Mouse (Mus musculus) embryonic facial prominence, embryonic 15.5 days (tissue): ENCODE measurements around the gene Obox6. TPM values are rescaled to one million over a fixed set of nuclear protein-coding genes. Genes with fewer than 3 reads are reported as not detected.

ENCODE experiments used
- ATAC-seq: fragments of 200-750 bp; cut with Nextera tagmentation; 2 replicates; pipeline ENCODE4 v1.8.0; 2017; ENCODE audit warnings: low read depth, moderate TSS enrichment; ENCODE audit not compliant: insufficient number of reproducible peaks, low FRiP score, low TSS enrichment
- H3K27ac ChIP-seq: fragments of 300-500 bp; sonication (generic); replicated peaks from 2 replicates; pipeline ENCODE4 v1.5.1; 2015; ENCODE audit warnings: mild to moderate bottlenecking, inconsistent platforms
- H3K27me3 ChIP-seq: fragments of 300-500 bp; sonication (generic); 2 replicates; pipeline ENCODE4 v1.6.1; 2015; ENCODE audit warnings: inconsistent platforms
- H3K36me3 ChIP-seq: fragments of 300-500 bp; sonication (generic); 2 replicates; pipeline ENCODE4 v1.6.1; 2015; ENCODE audit warnings: mild to moderate bottlenecking, inconsistent platforms
- H3K4me1 ChIP-seq: fragments of 300-500 bp; sonication (generic); 2 replicates; pipeline ENCODE4 v1.6.1; 2015; ENCODE audit warnings: inconsistent platforms
- H3K4me2 ChIP-seq: fragments of 300-500 bp; sonication (generic); replicated peaks from 2 replicates; pipeline ENCODE4 v1.6.1; 2015; ENCODE audit warnings: mild to moderate bottlenecking, inconsistent platforms
- H3K4me3 ChIP-seq: fragments of 300-500 bp; sonication (generic); replicated peaks from 2 replicates; pipeline ENCODE4 v1.5.1; 2015; ENCODE audit warnings: mild to moderate bottlenecking, inconsistent platforms
- H3K9ac ChIP-seq: fragments of 300-500 bp; sonication (generic); 2 replicates; pipeline ENCODE4 v1.6.1; 2015; ENCODE audit warnings: inconsistent platforms
- H3K9me3 ChIP-seq: fragments of 300-500 bp; sonication (generic); replicated peaks from 2 replicates; pipeline ENCODE4 v1.6.1; 2016; ENCODE audit warnings: inconsistent platforms
- whole genome bisulfite sequencing: fragments of 180-500 bp; shearing (Covaris S2); methylation state at CpG from one replicate; pipeline ENCODE4 v1.1.7; 2015; 5-methylcytosine and 5-hydroxymethylcytosine counted together
- polyA plus RNA-seq: library from polyadenylated mRNA; unstranded; fragments of >200 nt; fragmentation: Nextera tagmentation; extraction: Ambion mirVana; gene quantifications from 2 replicates; pipeline ENCODE4 v1.2.1, GENCODE M21; 2015

The Obox6 gene
- not detected in 2 replicates for polyA plus RNA-seq

DNA sequence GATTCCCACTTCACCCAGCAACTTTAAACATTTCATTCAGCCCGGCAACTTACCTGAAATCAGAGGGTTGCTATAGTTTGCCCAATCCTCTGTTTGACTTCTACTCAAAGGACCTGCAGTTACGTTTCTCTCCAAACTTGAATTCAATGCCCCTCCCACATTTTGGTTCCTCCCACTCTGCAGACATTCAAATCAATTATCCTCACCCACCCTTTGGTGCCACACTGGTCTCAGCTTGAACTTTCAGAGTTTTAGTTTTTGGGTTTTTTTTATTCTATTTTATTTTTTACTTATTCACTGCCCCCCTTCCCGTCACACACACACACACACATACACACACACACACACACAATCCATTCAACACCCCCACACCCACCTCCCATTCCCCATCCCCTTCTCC lies at the start of gene Obox6:
Obox6 (minus strand) TSS at position 101 of the 400 bp plus-strand sequence.
- no peak for ATAC-seq
- Histone ChIP-seq H3K27me3 (no peaks in the 10 kb centered on the region), H3K4me2 (no peak within 1 kb of the TSS), H3K4me3 (no peak within 1 kb of the TSS), H3K9me3 (no peaks in the 10 kb centered on the region), H3K4me1 (no peaks in the 10 kb centered on the region), H3K9ac (no peak within 1 kb of the TSS), H3K36me3 (no peaks in the 10 kb centered on the region), H3K27ac (no peak within 1 kb of the TSS)
- 85% methylated on average over 3 of the region's 3 CpGs for WGBS

DNA sequence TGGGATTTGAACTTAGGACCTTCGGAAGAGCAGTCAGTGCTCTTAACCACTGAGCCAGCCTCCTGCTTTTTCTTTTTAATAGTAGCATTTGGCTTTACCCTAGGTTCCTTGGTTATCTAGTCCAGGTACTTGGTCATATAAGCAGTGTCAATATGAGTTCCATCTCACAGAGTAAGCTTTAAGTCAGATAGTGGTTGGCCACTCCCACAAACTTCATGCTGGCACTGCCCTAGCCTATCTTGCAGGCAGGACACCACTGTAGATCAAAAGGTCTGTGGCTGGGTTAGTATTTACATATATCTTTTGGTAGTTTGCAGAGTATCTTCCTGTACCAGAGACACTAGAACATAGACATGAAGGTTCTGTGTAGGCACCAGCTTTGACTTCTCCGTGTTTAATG lies 44.6 kb upstream of the Obox6 start:
- Histone ChIP-seq H3K9me3 (no peaks in the 10 kb centered on the region), H3K27ac (no peak overlapping the region), H3K4me2 (no peak overlapping the region), H3K27me3 (no peaks in the 10 kb centered on the region), H3K36me3 (no peaks in the 10 kb centered on the region), H3K4me1 (no peaks in the 10 kb centered on the region), H3K9ac (no peak overlapping the region), H3K4me3 (no peak overlapping the region)
- WGBS, result 88% methylated on average over 2 of the region's 2 CpGs
- no peak for ATAC-seq

DNA sequence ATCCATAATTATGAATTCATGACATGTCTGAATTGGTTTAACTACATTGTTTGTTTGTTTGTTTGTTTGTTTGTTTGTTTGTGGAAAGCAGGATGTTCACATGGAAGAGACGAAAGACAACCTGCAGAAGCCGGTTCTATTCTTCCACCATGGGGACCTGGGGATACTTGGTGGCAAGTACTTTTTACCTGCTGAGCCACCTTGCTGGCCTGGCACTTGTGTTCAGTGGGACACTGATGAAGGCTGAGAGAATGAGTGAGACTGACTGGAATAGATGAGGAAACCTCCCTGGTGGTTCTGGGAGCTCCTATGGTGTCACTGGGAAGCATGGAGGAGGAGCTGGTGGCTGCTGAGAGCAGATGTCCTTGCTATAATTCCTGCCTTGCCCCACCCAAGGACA lies 42.8 kb upstream of the Obox6 start, which contains the start of gene Crxos:
Crxos (plus strand) TSS at position 301 of the 400 bp plus-strand sequence.
- H3K4me3 ChIP-seq, result no peak within 1 kb of the TSS
- 87% methylated on average over 2 of the region's 2 CpGs for WGBS
- no peak for ATAC-seq
- H3K9me3 ChIP-seq, result no peaks in the 10 kb centered on the region
- no peaks in the 10 kb centered on the region for H3K4me1 ChIP-seq
- H3K36me3 ChIP-seq, result no peaks in the 10 kb centered on the region
- H3K4me2 ChIP-seq, result no peak within 1 kb of the TSS
- H3K9ac ChIP-seq, result no peak within 1 kb of the TSS
- no peak within 1 kb of the TSS for H3K27ac ChIP-seq
- H3K27me3 ChIP-seq, result no peaks in the 10 kb centered on the region

DNA sequence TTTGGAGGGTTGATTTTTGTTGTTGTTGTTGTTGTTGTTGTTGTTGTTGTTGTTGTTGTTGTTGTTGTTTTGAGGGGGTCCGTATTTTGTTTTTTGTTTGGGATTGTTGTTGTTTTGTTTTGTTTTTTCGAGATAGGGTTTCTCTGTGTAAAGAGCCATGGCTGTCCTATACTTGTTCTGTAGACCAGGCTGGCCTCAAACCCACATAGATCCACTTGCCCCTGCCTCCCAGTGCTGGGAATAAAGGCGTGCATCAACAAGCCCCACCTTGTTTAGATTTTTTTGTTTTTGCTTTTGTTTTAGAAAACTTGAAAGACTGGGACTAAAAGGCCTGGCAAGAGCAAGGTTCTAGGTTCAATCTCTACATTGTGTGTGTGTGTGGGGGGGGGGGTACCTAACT lies 42.4 kb upstream of the Obox6 start:
- no peak overlapping the region for H3K4me2 ChIP-seq
- WGBS, result 48% methylated on average over 3 of the region's 3 CpGs

DNA sequence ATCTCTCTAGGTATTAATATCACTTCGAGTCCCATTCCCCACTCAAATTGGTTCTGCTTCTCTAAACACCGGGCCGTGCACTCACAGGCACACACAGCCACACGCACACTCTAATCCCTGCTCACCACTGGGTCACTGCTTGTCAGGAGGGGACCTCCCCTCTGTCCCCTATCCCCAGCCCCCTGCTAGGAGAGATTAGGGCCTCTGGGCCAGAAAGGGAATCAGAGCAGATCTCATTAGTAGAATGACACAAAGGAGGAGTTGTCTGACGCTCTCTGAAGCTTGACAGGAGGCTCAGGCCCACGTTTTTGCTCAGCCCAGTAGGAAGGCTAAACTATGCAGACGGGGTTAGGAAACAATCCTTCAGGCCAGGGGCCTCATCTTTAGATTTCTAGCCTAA lies 41.9 kb upstream of the Obox6 start:
- ATAC-seq, result no peak
- H3K9me3 ChIP-seq, result no peaks in the 10 kb centered on the region
- H3K27ac ChIP-seq, result no peak overlapping the region
- H3K4me3 ChIP-seq, result no peak overlapping the region
- no peaks in the 10 kb centered on the region for H3K36me3 ChIP-seq
- H3K9ac ChIP-seq, result no peak overlapping the region
- H3K27me3 ChIP-seq, result no peaks in the 10 kb centered on the region
- H3K4me2 ChIP-seq, result no peak overlapping the region
- H3K4me1 ChIP-seq, result no peaks in the 10 kb centered on the region
- 3% methylated on average over 7 of the region's 7 CpGs for WGBS

More for the DNA sequence above, 42.4 kb upstream of the Obox6 start:
- H3K9ac ChIP-seq, result no peak overlapping the region
- H3K27me3 ChIP-seq, result no peaks in the 10 kb centered on the region
- H3K9me3 ChIP-seq, result no peaks in the 10 kb centered on the region
- H3K36me3 ChIP-seq, result no peaks in the 10 kb centered on the region
- H3K27ac ChIP-seq, result no peak overlapping the region
- no peaks in the 10 kb centered on the region for H3K4me1 ChIP-seq
- H3K4me3 ChIP-seq, result no peak overlapping the region
- no peak for ATAC-seq

DNA sequence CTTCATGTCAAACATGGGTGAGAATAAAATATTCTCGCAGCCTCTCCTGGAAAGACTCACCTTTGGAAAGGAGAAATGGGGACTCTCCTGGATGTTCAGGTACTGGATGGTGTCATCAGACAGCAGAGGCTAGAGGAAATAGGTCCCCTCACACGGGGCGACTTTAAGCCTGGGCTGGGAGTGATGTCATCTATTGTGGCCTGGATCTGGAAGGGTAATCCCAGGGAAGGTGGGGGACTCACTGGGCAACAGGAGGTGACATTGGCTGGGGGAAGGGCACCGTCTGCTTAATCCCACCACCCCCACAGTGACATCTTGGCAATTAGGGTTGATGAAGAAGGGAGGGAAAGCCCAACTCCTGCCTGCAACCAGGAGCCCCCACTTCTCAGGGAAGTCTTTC lies 40.3 kb upstream of the Obox6 start, which contains the start of gene Crx:
Crx (minus strand) TSS at position 213 of the 400 bp plus-strand sequence.
- no peak within 1 kb of the TSS for H3K4me2 ChIP-seq
- no peak for ATAC-seq
- no peaks in the 10 kb centered on the region for H3K36me3 ChIP-seq
- H3K4me3 ChIP-seq, result no peak within 1 kb of the TSS
- no peaks in the 10 kb centered on the region for H3K27me3 ChIP-seq
- WGBS, result 43% methylated on average over 4 of the region's 4 CpGs
- H3K9me3 ChIP-seq, result no peaks in the 10 kb centered on the region
- no peak within 1 kb of the TSS for H3K9ac ChIP-seq
- no peak within 1 kb of the TSS for H3K27ac ChIP-seq
- no peaks in the 10 kb centered on the region for H3K4me1 ChIP-seq

DNA sequence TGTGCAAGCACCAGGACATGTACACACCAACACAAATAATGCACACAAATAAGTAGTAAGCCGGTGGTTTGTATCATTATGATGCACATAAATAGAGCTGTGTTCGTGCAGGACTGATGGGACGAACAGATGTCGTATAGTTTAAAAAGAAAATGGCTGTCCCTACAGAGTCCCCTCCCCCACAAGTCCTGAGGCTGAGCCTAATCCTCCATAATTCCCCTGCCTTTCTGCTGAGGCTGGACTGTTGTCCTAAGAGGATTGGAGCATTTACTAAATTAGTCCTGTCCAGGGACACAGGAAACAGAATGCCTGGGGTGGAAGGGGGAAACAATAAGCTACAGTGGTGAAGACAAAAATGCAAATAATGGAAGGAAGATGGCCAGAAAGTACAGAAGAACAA lies 24.6 kb upstream of the Obox6 start:
- no peak overlapping the region for H3K27ac ChIP-seq
- no peak overlapping the region for H3K4me2 ChIP-seq
- H3K4me1 ChIP-seq, result no peaks in the 10 kb centered on the region
- 52% methylated on average over 4 of the region's 4 CpGs for WGBS
- no peak overlapping the region for H3K9ac ChIP-seq
- ATAC-seq, result no peak
- H3K36me3 ChIP-seq, result no peaks in the 10 kb centered on the region
- no peak overlapping the region for H3K4me3 ChIP-seq
- no peaks in the 10 kb centered on the region for H3K9me3 ChIP-seq
- no peaks in the 10 kb centered on the region for H3K27me3 ChIP-seq

DNA sequence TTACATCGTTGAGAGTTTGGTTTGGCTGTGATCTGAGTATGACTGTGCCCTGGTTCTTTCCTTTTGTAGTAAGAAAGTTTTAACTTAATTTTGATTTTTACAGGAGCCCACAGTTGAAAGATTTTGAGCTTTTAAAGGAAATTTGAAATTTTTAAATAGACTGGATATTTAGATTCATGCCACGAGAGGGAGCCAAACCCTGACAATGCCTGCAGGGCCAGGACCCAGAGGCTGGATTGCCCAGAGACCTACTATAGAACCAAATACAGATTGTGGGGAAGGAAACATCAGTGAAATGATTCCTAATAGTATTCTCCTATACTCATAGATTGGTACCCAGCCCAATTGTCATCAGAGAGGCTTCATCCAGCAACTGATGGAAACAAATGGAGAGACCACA lies 20.2 kb upstream of the Obox6 start:
- Histone ChIP-seq H3K9ac (no peak overlapping the region), H3K9me3 (no peaks in the 10 kb centered on the region), H3K27me3 (no peaks in the 10 kb centered on the region), H3K4me2 (no peak overlapping the region), H3K4me1 (no peaks in the 10 kb centered on the region), H3K36me3 (no peaks in the 10 kb centered on the region), H3K4me3 (no peak overlapping the region), H3K27ac (no peak overlapping the region)
- 34% methylated on average over 2 of the region's 2 CpGs for WGBS
- ATAC-seq, result no peak

Other genes starting within 250 kb of the Obox6 start
- not detected in 2 replicates for gene Obox3, start 199.8 kb downstream of the Obox6 start, polyA plus RNA-seq
- gene Obox5, start 89.5 kb downstream of the Obox6 start, polyA plus RNA-seq, result not detected in 2 replicates
- gene Crx, start 40.3 kb upstream of the Obox6 start, polyA plus RNA-seq, result 0.07 TPM in 1 of 2 replicates, not detected in the other
- not detected in 2 replicates for gene Crxos, start 42.9 kb upstream of the Obox6 start, polyA plus RNA-seq
- 931 and 958 TPM in 2 replicates for gene Selenow, start 82.7 kb upstream of the Obox6 start, polyA plus RNA-seq
- 202 and 212 TPM in 2 replicates for gene Nop53, start 106.4 kb upstream of the Obox6 start, polyA plus RNA-seq
- gene Ehd2, start 127.9 kb upstream of the Obox6 start, polyA plus RNA-seq, result 72.5 and 73.3 TPM in 2 replicates
- 9.4 and 10.3 TPM in 2 replicates for gene Bicra, start 208.2 kb upstream of the Obox6 start, polyA plus RNA-seq
- gene Zfp541, start 222.1 kb upstream of the Obox6 start, polyA plus RNA-seq, result 0.13 and 0.15 TPM in 2 replicates